Mouse (Mus musculus) stomach, postnatal 0 days (tissue): ENCODE measurements around the gene Gucd1.

Source experiments
- CTCF ChIP-seq: IDR thresholded peaks from 2 replicates; pipeline ENCODE4 v1.5.1; 2016; ENCODE audit warnings: antibody characterized with exemption, low read depth, mild to moderate bottlenecking, moderate library complexity
- EP300 ChIP-seq: optimal IDR thresholded peaks from 2 replicates; pipeline ENCODE3; 2016; ENCODE audit warnings: antibody characterized with exemption

GRCm38 (mm10) chr10:75515216-75516037 lies 2.3 kb downstream of the Gucd1 start:
- TF ChIP-seq EP300 (no peak), CTCF (no peak)
